Mouse (Mus musculus): Measurements from ENCODE around the gene Zfp445. TPM values are rescaled to one million over a fixed set of nuclear protein-coding genes. Genes with fewer than 3 reads are reported as not detected.

Gene Zfp445
- total RNA-seq, 2 experiments from 2014 or later, result 155 to 161 TPM

DNA sequence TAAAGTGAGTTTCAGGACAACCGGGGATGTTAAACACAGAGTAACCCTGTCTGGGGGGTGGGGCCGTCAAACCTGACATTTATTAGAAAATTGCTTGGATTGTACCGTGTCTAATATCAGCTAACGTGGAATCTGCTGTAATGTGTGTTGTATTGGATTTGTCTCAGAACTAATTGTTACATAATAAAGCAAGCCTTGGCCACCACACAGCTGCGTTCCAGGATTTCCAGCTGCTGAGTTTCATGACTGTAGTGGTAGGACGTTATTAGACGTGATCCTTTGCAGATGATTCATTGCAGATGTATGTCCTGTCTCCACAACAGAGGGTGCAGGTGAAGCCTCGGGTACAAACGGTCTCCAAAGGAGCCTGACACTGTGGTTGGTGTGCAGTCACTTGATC, 29.7 kb downstream of the Zfp445 start:
- no peak for DNase-seq

DNA sequence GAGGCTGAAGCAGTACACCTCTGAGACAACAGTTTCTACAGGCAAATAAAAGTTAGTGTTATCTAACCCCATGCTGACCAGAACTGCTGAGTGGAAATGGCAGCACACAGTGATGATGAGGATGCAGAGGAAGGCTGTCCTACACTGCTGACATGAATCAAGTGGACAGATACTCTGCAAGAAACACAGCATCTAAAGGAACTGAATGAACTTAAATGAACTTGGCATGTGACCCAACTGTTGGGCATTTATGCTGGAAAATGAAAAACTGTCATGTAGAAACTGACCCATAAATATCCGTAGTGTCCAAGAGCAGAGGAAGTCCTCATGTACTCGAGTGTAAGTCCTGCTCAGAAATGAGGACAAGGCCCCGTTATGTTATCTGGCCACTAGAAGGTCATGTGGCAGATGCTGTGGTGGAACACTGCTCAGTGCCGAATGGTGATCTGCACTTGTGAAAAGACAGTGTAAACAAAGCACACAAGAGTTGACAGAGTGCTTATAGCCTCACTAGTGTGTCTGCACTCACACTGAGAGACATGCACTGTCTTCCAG, 35.9 kb downstream of the Zfp445 start:
- no peak for DNase-seq

DNA sequence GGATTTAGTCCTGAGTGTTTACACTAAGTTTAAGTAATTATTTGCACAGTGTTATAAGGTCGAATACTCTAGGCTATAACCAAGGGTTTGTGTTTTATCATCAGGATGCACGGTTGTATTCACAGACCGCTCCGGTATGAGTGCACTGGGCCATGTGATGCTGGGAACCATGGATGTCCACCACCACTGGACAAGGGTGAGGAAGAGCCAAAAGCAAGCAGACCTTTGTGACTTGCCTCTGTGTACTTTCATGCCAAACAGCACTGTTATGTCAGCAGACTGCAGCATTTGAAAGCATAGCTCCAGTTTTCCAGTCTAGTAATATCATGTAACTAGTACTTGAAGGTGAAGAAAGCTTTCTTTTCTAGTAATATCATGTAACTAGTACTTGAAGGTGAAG, 39.1 kb downstream of the Zfp445 start:
- DNase-seq, result no peak

DNA sequence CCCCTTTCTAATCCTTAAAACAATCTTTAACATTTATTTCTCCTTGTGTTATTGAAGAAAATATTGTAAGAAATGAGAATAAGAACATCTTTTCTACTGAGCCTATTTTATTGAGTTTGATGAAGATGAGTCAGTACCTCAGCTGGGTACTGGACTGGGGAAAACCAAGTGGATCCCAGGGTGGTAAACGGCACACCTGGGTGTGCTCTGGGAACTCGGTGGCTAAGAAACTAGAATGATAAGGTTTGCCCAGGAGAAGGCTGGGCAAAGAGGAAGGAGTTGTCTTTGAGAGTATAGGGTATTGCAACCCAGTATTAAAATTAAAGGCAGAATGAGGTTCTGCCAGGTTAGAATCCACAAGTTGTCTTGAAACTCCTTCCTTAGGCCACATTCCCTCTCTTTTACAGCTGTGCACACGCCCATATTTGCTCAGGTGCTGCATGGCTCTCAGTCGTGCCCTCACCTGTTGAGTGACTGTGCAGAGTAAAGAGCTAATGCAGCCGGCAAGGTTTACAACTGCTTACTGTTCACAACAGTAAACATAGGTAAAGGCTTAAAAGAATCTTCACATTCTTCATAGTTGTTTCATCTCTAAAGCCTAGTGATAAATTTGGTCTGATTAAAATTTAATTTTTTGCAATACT, 42.3 kb downstream of the Zfp445 start:
- no peak for DNase-seq

DNA sequence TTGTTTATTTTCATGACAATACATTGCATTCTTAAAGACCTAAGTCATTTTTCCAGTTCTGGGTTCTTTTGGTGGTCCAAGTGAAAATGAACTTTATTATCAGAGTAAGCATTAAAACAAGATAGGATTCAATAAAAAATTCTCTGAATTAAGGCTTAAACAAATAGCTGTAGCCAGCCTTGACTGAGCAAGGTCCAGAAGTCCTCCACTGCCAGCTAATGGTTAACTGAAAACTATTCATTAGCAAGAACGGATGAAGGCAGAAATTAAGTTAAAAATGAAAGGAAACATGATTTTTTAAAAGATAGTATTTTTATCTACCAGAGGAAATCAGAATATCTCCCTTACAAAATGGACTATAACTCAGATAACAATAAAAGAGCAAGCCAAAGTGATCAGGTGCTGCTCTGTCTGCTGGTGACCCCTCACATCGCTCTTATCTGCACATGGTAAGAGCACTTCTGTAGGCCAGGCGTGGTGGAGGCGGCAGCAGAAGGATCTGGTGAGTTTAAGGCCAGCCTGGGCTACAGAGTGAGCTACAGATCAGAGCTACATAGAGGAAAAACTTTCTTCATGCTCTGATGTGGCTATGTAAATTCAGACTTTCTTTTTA, 50.5 kb downstream of the Zfp445 start:
- DNase-seq, result no peak

DNA sequence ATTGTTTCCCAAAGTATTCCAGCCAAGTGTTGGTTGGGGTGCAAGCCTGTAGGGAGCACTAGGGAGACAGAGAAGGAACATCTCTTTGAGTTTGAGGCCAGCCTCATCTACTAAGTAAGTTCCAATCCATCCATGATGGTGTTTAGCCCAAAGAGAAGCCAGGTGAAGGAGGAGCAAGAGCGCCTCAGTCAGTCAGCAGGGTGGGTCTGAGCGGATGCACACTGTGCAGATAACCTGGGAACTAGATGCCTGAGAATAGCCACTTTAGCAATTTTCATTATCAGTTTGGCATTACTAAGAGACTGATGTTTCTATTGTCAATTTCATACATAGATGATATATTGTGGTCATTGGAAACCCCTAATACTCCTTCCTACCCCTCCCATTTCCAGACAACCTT, 51.0 kb downstream of the Zfp445 start:
- no peak for DNase-seq

DNA sequence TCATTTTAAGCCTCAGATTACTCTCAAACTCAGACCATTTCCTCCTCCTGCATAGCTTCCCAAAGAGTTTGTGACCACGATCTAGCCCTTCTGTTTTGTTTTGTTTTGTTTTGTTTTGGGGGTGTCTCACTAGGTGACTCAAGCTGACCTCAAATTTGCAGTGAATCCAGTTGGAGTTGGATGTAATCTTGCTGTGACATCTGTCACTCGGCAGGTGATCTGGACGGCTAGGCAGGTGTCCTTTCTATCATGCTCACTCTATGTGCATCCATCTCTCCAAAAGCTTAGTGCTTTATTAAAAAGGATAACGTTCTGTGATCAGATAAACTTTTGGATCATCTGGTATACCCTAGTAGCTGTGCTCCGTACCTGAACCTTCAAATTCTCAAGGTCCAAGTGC, 53.4 kb downstream of the Zfp445 start:
- no peak for DNase-seq

DNA sequence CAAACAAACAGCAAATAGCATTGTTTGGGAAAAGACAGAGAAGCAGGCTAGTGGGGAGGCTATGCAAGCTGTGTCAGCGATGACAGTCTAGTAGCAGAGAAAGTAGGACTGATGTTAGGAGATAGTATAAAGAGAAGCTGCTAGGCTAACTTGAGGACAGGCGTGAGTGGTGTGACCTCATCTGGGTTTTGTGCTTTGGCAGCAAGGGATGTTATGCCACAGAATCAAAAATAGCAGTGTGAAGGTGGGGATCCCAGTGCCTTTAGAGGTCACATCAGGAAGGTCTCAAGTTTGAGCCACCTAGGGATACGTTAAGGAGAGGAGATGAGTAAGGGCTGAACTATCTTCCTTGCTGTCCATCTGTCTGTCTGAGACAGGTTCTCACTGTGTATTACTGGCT, 55.6 kb downstream of the Zfp445 start:
- no peak for DNase-seq

DNA sequence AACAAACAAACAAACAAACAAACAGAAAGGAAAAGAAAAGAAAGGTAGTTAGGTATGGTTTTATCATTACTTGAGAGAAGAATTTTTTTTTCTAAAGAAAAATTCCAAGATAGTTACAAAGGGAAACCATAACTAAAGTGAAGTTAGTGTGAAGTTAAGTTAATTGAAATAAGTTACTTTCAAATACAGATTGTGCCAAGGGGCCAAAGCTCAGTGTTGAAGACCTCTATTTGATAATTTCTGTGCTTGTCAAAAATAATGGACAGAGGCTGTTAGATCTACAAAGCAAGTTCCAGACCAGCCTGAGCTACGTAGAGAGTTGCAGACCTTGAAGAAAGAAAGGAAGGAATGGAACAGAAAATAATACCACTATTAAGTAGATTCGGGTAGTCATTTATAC, 58.6 kb downstream of the Zfp445 start:
- DNase-seq, result no peak

DNA sequence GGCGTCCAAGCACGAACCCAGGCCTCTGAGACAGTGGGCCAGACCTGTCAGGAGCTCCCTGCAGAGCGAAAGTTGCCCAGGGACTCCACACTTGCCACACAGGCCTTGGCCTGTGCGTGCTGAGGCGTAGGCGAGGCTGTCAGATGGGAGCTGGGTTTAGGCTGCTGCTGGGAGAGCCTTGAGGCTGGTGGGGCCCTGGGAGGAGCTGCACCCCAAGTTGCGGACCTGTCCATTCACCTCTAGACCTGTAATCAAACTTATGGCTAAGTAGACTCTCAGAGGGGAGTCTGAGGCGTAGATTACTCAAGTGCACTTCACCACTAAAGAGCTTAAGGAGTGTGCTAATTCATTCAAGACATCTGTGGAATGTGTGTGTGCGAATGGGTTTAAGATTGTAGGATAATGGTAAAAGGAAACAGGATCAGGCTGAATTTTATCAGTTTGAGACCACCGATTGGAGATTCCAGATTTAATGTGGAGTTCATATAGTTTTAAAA, 59.9 kb downstream of the Zfp445 start:
- no peak for DNase-seq

DNA sequence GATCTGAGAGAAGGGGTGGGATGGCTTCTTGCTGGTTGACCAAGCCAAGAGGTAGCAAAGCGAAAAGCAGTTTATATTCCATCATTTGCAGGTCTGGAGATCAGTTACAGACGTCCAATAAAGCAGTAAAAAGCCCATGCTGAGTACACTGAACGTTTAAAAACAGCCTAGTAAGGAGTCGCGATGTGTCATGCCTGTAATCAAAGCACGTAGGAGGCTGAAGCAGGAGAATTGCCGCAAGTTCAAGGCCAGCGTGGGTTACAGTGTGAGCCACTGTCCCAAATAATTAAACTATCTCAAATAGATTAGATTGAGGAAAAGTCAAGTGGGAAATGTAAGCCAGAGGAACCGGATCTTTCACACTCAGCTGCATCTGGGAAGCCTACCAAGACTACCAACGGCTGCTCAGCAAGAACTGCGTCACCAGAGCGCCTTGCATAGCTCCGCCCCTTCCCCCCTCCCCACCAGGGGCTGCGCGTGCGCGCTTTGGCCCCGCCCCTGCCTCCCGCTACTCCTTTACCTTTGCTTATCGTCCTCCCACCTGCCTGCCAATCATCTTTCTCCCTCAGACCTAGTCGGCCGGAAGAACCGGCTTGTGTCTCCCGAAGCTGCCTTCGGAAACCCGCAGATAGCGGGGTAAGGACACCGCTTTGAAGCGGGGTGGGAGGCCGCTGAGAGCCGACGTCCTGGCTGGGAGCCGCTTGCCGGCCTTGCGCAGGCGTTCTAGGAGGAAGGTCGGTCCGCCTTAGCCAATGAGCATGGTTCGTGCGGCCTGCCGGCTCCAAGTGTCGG, 60.6 kb downstream of the Zfp445 start, which contains the start of gene Tcaim:
TSS of gene Tcaim (plus strand) at position 487 of the 792 bp plus-strand sequence.
- peak; percentile 91 to 93 for DNase-seq

Other genes starting within 250 kb of the Zfp445 start
- gene Topaz1, start 118.7 kb downstream of the Zfp445 start, total RNA-seq (2021), result not detected
- gene Tcaim, start 60.5 kb downstream of the Zfp445 start, total RNA-seq (2021), result 10 to 100 TPM; 20.0 to 21.7 TPM
- gene Gm35549, start 22.0 kb downstream of the Zfp445 start, total RNA-seq (2021), result not detected
- 1 to 10 TPM; 4.5 to 5.1 TPM for gene Zkscan7, start 19.7 kb upstream of the Zfp445 start, total RNA-seq (2021)
- gene Zfp105, start 57.1 kb upstream of the Zfp445 start, total RNA-seq (2021), result 1 to 10 TPM; 6.3 to 6.9 TPM
- 10 to 100 TPM; 20.3 to 20.7 TPM for gene 1110059G10Rik, start 85.0 kb upstream of the Zfp445 start, total RNA-seq (2021)
- gene Kif15, start 85.0 kb upstream of the Zfp445 start, total RNA-seq (2021), result 1 to 10 TPM; 1.8 to 2.8 TPM
- 10 to 100 TPM; 21.9 to 22.7 TPM for gene Tmem42, start 155.3 kb upstream of the Zfp445 start, total RNA-seq (2021)
- 1 to 10 TPM; 1.9 to 2.9 TPM for gene Tgm4, start 168.7 kb upstream of the Zfp445 start, total RNA-seq (2021)
- gene Zdhhc3, start 247.2 kb upstream of the Zfp445 start, total RNA-seq (2021), result 10 to 100 TPM; 62.1 to 63.0 TPM
- gene Exosc7, start 247.2 kb upstream of the Zfp445 start, total RNA-seq (2021), result 10 to 100 TPM; 41.1 to 44.5 TPM